Mouse (Mus musculus) MEL (cell line): ENCODE data around the gene Sh2b1. TPM values are rescaled to one million over a fixed set of nuclear protein-coding genes. Genes with fewer than 3 reads are reported as not detected.

ENCODE experiments used
- DNase-seq: peaks from one replicate; pipeline ENCODE4 v3.0.0; 2011; ENCODE audit warnings: low read depth, low spot score
- H3K27ac ChIP-seq: 2 replicates; pipeline ENCODE4 v1.5.1; 2012; ENCODE audit warnings: low read depth, mild to moderate bottlenecking, control low read depth, low read length, moderate library complexity; ENCODE audit not compliant: control insufficient read depth
- H3K27me3 ChIP-seq, 2 experiments: fragments of 150-350 bp in 1 of 2; sonication (generic) in 1 of 2; 2 replicates each; pipeline ENCODE4 v1.6.1; 2012; ENCODE audit warnings: low read length in 2 of 2, mild to moderate bottlenecking in 2 of 2, improper control_type of control experiment in 1 of 2, moderate library complexity in 1 of 2; ENCODE audit not compliant: insufficient read depth in 2 of 2, control insufficient read depth in 1 of 2
- H3K36me3 ChIP-seq, 2 experiments: 2 replicates each; pipeline ENCODE4 v1.6.1; 2012 to 2014; ENCODE audit warnings: low read length in 2 of 2, improper control_type of control experiment in 1 of 2, inconsistent platforms in 1 of 2, mild to moderate bottlenecking in 1 of 2; ENCODE audit not compliant: insufficient read depth in 2 of 2, control insufficient read depth in 1 of 2
- H3K4me1 ChIP-seq, 2 experiments: fragments of 150-350 bp in 1 of 2; sonication (generic) in 1 of 2; 2 replicates each; pipeline ENCODE4 v1.6.1; 2012; ENCODE audit warnings: low read length in 2 of 2, improper control_type of control experiment in 1 of 2, mild to moderate bottlenecking in 1 of 2; ENCODE audit not compliant: insufficient read depth in 2 of 2, control insufficient read depth in 1 of 2
- H3K4me3 ChIP-seq, 2 experiments: fragments of 150-350 bp in 1 of 2; sonication (generic) in 1 of 2; 2 replicates each; pipeline ENCODE4 v1.5.1; 2012; ENCODE audit warnings: low read depth in 2 of 2, low read length in 2 of 2, mild to moderate bottlenecking in 2 of 2, moderate library complexity in 2 of 2, control low read depth in 1 of 2, improper control_type of control experiment in 1 of 2; ENCODE audit not compliant: control insufficient read depth in 1 of 2, insufficient read depth in 1 of 2
- H3K79me2 ChIP-seq: 2 replicates; pipeline ENCODE4 v1.6.1; 2012; ENCODE audit warnings: mild to moderate bottlenecking, low read length, moderate library complexity; ENCODE audit not compliant: control insufficient read depth, poor library complexity, insufficient read depth
- H3K9ac ChIP-seq: 2 replicates; pipeline ENCODE4 v1.6.1; 2012; ENCODE audit warnings: low read depth, mild to moderate bottlenecking, control low read depth, low read length, moderate library complexity; ENCODE audit not compliant: control insufficient read depth, poor library complexity, severe bottlenecking
- H3K9me3 ChIP-seq: fragments of 150-350 bp; sonication (generic); replicated peaks from 2 replicates; pipeline ENCODE4 v1.6.1; 2012; ENCODE audit warnings: mild to moderate bottlenecking, low read length, improper control_type of control experiment, moderate library complexity; ENCODE audit not compliant: insufficient read depth
- CHD1 ChIP-seq: IDR thresholded peaks from 2 replicates; pipeline ENCODE4 v1.6.1; 2012; ENCODE audit warnings: low read depth, mild to moderate bottlenecking, inconsistent platforms, low read length, improper control_type of control experiment
- CHD2 ChIP-seq: IDR thresholded peaks from 2 replicates; pipeline ENCODE4 v1.6.1; 2011; ENCODE audit warnings: low read length, improper control_type of control experiment
- E2F4 ChIP-seq: IDR thresholded peaks from 2 replicates; pipeline ENCODE4 v1.6.1; 2011; ENCODE audit warnings: low read depth, low read length, improper control_type of control experiment, borderline replicate concordance
- ELF1 ChIP-seq: IDR thresholded peaks from 2 replicates; pipeline ENCODE4 v1.6.1; 2014; ENCODE audit warnings: low read depth, mild to moderate bottlenecking, inconsistent platforms, low read length, improper control_type of control experiment, moderate library complexity
- EP300 ChIP-seq, 2 experiments: IDR thresholded peaks; 2 replicates each; pipeline ENCODE4 v1.6.1; 2011; ENCODE audit warnings: improper control_type of control experiment in 2 of 2, low read length in 2 of 2, low read depth in 1 of 2, mild to moderate bottlenecking in 1 of 2
- ETS1 ChIP-seq: IDR thresholded peaks from 2 replicates; pipeline ENCODE4 v1.6.1; 2012; ENCODE audit warnings: low read depth, mild to moderate bottlenecking, inconsistent platforms, low read length, improper control_type of control experiment, moderate library complexity
- GATA1 ChIP-seq: IDR thresholded peaks from 2 replicates; pipeline ENCODE4 v1.6.1; 2011; ENCODE audit warnings: low read depth, low read length, improper control_type of control experiment
- HCFC1 ChIP-seq: IDR thresholded peaks from 2 replicates; pipeline ENCODE4 v1.6.1; 2012; ENCODE audit warnings: low read depth, mild to moderate bottlenecking, inconsistent platforms, low read length, improper control_type of control experiment, moderate library complexity
- JUND ChIP-seq: IDR thresholded peaks from 2 replicates; pipeline ENCODE4 v1.6.1; 2011; ENCODE audit warnings: low read depth, mild to moderate bottlenecking, improper control_type of control experiment, low read length
- MAFK ChIP-seq: IDR thresholded peaks from 2 replicates; pipeline ENCODE4 v1.6.1; 2011; ENCODE audit warnings: low read depth, mild to moderate bottlenecking, low read length, improper control_type of control experiment, borderline replicate concordance
- MEF2A ChIP-seq: IDR thresholded peaks from 2 replicates; pipeline ENCODE4 v1.6.1; 2014; ENCODE audit warnings: low read depth, mild to moderate bottlenecking, inconsistent platforms, low read length, improper control_type of control experiment; ENCODE audit not compliant: poor library complexity, insufficient replicate concordance, severe bottlenecking; ENCODE audit errors: extremely low read depth
- MXI1 ChIP-seq: IDR thresholded peaks from 2 replicates; pipeline ENCODE4 v1.6.1; 2011; ENCODE audit warnings: mild to moderate bottlenecking, low read depth, low read length, improper control_type of control experiment
- NELFE ChIP-seq: IDR thresholded peaks from 2 replicates; pipeline ENCODE4 v1.6.1; 2011; ENCODE audit warnings: low read depth, low read length, improper control_type of control experiment
- NRF1 ChIP-seq: IDR thresholded peaks from 2 replicates; pipeline ENCODE4 v1.6.1; 2014; ENCODE audit warnings: low read depth, mild to moderate bottlenecking, inconsistent platforms, low read length, improper control_type of control experiment, moderate library complexity; ENCODE audit not compliant: poor library complexity, insufficient read depth, severe bottlenecking
- POLR2AphosphoS2 ChIP-seq: IDR thresholded peaks from 2 replicates; pipeline ENCODE4 v1.6.1; 2011; ENCODE audit warnings: low read length, improper control_type of control experiment
- RAD21 ChIP-seq: IDR thresholded peaks from 2 replicates; pipeline ENCODE4 v1.6.1; 2011; ENCODE audit warnings: mild to moderate bottlenecking, low read depth, low read length, improper control_type of control experiment
- RCOR1 ChIP-seq: IDR thresholded peaks from 2 replicates; pipeline ENCODE4 v1.6.1; 2012; ENCODE audit warnings: low read depth, mild to moderate bottlenecking, inconsistent platforms, low read length, improper control_type of control experiment
- SIN3A ChIP-seq: IDR thresholded peaks from 2 replicates; pipeline ENCODE4 v1.6.1; 2012; ENCODE audit warnings: low read length, improper control_type of control experiment, inconsistent platforms
- SMC3 ChIP-seq: IDR thresholded peaks from 2 replicates; pipeline ENCODE4 v1.6.1; 2011; ENCODE audit warnings: low read depth, low read length, improper control_type of control experiment
- TAL1 ChIP-seq: IDR thresholded peaks from 2 replicates; pipeline ENCODE4 v1.6.1; 2012; ENCODE audit warnings: mild to moderate bottlenecking, inconsistent platforms, low read length, moderate library complexity, mixed read lengths
- TBP ChIP-seq: IDR thresholded peaks from 2 replicates; pipeline ENCODE4 v1.8.0; 2011; ENCODE audit warnings: low read depth, low read length, improper control_type of control experiment
- TCF12 ChIP-seq: IDR thresholded peaks from 2 replicates; pipeline ENCODE4 v1.6.1; 2014; ENCODE audit warnings: low read depth, mild to moderate bottlenecking, inconsistent platforms, low read length, improper control_type of control experiment, moderate library complexity
- ZC3H11A ChIP-seq: IDR thresholded peaks from 2 replicates; pipeline ENCODE4 v1.6.1; 2012; ENCODE audit warnings: low read depth, mild to moderate bottlenecking, inconsistent platforms, low read length, improper control_type of control experiment
- ZNF384 ChIP-seq: IDR thresholded peaks from 2 replicates; pipeline ENCODE4 v1.6.1; 2012; ENCODE audit warnings: low read depth, mild to moderate bottlenecking, inconsistent platforms, low read length, improper control_type of control experiment
- polyA plus RNA-seq, 2 experiments: library from polyadenylated mRNA; stranded (reverse) in 1 of 2; unstranded in 1 of 2; fragments of >175 nt in 1 of 2; fragments of >200 nt in 1 of 2; gene quantifications; 2 replicates each; pipeline versions ENCODE4 v1.2.1 to v1.2.4; 2012; ENCODE audit warnings: low replicate concordance in 2 of 2, low read depth in 1 of 2; ENCODE audit not compliant: insufficient read length in 2 of 2, insufficient read depth in 1 of 2, missing spikeins in 1 of 2
- total RNA-seq: library from RNA; depleted of rRNA; stranded (reverse); fragments of 300-350 nt; gene quantifications from 2 replicates; pipeline ENCODE4 v1.2.3, GENCODE M21; 2012

Sh2b1 gene
- total and polyA plus RNA-seq, 3 experiments, result 13.1 to 48.9 TPM; not detected in 1

DNA sequence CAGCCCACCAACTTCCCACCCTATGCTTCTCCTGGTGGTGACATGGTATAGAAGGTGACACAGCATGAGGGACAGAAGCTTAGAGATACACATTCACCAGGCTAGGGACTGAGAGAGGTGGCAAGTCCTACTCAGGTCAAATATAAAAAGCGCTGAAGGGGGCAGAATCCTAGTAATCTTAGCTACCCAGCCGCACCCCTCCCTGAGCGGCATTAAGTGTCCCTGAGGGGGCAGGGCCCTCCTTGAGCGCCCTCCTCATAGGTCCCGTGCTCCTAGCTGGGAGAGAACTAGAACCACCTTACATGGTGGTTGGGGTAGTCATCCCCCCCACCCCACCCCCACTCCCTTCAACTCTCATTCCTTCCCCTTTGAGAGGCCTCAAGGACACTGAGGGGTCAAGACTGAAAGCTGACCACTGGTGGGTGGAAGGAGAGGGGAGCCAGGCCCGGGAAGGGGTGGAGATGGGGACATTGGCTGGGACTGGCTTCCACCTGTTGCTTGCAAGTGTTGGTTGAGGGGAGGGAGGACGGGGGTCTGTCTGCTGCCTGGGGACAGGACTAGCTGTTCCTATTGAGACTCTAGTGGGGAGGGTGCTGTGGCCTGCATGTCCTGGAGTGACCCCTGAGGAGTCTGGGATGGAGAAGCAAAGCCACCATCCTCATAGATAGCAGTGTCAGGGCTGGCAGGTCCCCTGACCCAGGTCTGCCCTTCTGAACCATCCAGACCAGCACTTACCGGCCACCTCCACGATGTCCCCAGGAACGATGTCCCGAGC is 16.2 kb downstream of the Sh2b1 start:
- H3K36me3 ChIP-seq, result peaks cover 0 to 20% of the 10 kb centered on the region in 2 experiments; a peak in 2 of 4 replicates
- peaks cover 23 to 28% of the 10 kb centered on the region in 2 experiments for H3K4me1 ChIP-seq
- no peaks in the 10 kb centered on the region for H3K27me3 ChIP-seq
- no peak overlapping the region for H3K9ac ChIP-seq
- no peak overlapping the region for H3K4me3 ChIP-seq
- TF ChIP-seq EP300 (IDR thresholded peaks at IDR 0.05; ENCODE audit: low read depth in 1 of 2, low read length in 2 of 2), result no peak
- no peaks in the 10 kb centered on the region for H3K79me2 ChIP-seq
- no peak overlapping the region for H3K27ac ChIP-seq
- H3K9me3 ChIP-seq, result no peaks in the 10 kb centered on the region
- DNase-seq, result no peak

DNA sequence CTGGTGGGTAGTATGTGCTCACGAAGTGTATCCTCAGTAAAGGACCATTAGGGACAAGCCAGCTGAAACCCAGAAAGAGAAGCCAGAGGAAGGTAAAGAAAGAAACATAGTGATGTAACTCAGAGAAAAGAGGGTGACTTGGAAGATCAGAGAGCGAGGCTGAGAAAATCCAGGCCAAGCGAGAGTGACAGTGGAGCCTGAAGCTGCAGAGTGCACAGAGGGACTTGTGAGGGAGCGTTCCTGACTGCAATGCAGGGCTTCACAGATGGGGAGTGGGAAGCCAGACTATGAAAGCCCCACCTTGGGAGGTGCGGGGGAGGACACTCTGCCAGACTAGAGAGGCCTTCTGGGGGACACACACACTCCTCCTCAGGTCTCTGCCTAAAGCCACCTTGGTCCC is 17.0 kb downstream of the Sh2b1 start:
- H3K36me3 ChIP-seq, result peaks cover 0 to 14% of the 10 kb centered on the region in 2 experiments; a peak in 2 of 4 replicates

DNA sequence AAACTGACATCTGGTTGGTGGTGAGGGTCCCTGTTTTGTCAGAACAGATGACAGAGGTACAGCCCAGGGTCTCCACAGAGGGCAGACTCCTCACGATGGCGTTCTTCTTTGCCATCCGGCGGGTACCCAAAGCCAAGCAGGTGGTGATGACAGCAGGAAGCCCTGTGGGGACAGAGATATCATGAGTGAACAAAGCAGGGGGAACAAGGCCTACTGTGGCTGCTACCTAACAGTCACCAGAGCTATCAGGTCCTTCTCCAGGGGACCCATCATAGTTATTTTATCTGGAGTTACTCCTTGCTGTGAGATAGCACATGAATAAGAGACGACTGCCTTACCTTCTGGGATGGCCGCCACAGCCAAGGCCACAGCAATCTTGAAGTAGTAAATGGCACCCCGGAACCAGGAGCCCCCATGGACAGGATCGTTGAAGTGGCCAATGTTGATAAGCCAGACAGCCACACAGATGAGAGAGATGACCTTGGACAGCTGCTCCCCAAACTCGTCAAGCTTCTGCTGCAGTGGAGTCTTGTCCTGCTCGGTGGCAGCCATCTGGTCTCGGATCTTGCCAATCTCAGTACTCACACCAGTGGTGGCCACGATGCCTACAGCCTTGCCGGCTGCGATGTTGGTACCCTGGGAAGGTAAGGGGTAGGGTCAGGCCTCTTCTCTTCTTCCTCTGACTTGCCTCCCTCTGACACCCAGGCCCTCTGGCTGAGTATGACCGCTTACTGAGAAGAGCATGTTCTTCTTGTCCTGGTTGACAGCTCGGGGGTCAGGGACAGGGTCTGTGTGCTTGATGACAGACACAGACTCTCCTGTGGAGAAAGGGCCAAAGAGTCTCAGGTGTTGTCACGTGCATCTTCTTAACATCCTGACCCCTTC is 18.6 kb downstream of the Sh2b1 start:
- H3K36me3 ChIP-seq, result peaks cover 0 to 14% of the 10 kb centered on the region in 2 experiments; a peak in 2 of 4 replicates
- peak; percentile 86 for TF ChIP-seq GATA1
- peak; percentile 43; the same call in 1 of the 2 replicates for TF ChIP-seq MAFK
- peak; percentile 94 for TF ChIP-seq TCF12
- TF ChIP-seq EP300 (IDR thresholded peaks at IDR 0.05; ENCODE audit: low read depth in 1 of 2, low read length in 2 of 2), result peak; percentile 83 to 92
- TF ChIP-seq RCOR1, result peak; percentile 62; the same call in 1 of the 2 replicates
- TF ChIP-seq MXI1, result 0 out of 2 replicates have a peak, but pooled peaks have one; percentile 25
- no peak; the same call in 1 of the 2 replicates for TF ChIP-seq ZNF384
- TF ChIP-seq ETS1, result peak; percentile 77
- TF ChIP-seq HCFC1, result no peak
- no peak for TF ChIP-seq POLR2AphosphoS2
- TF ChIP-seq TAL1, result peak; percentile 93
- TF ChIP-seq SMC3, result no peak
- TF ChIP-seq ELF1, result no peak
- TF ChIP-seq NRF1, result no peak
- TF ChIP-seq SIN3A, result peak; percentile 66
- 0 out of 2 replicates have a peak overlapping the region, but pooled peaks have one; percentile 6 for H3K9ac ChIP-seq
- peak; percentile 81 for DNase-seq
- peaks cover 16 to 22% of the 10 kb centered on the region in 2 experiments for H3K4me1 ChIP-seq
- no peak overlapping the region for H3K4me3 ChIP-seq
- H3K9me3 ChIP-seq, result no peaks in the 10 kb centered on the region
- no peaks in the 10 kb centered on the region for H3K27me3 ChIP-seq
- no peaks in the 10 kb centered on the region for H3K79me2 ChIP-seq
- peak overlapping the region; percentile 60 for H3K27ac ChIP-seq

More for the DNA sequence above, 17.0 kb downstream of the Sh2b1 start:
- H3K4me3 ChIP-seq, result no peak overlapping the region
- H3K4me1 ChIP-seq, result peaks cover 16 to 22% of the 10 kb centered on the region in 2 experiments
- H3K79me2 ChIP-seq, result no peaks in the 10 kb centered on the region
- H3K9ac ChIP-seq, result no peak overlapping the region
- no peak overlapping the region for H3K27ac ChIP-seq
- no peak for DNase-seq
- no peaks in the 10 kb centered on the region for H3K27me3 ChIP-seq
- TF ChIP-seq EP300 (IDR thresholded peaks at IDR 0.05; ENCODE audit: low read depth in 1 of 2, low read length in 2 of 2) (no peak), CHD1 (no peak), CHD2 (no peak), TBP (no peak), MEF2A (no peak), MAFK (no peak), ZC3H11A (no peak), RAD21 (no peak), NELFE (no peak), JUND (no peak), TAL1 (no peak), E2F4 (no peak)
- no peaks in the 10 kb centered on the region for H3K9me3 ChIP-seq
